Mouse (Mus musculus): Measurements from ENCODE around the gene Exd2.

- no peak for TF ChIP-seq CTCF (IDR thresholded peaks at IDR 0.05; ENCODE audit: low read depth, low read length)
- no peak for TF ChIP-seq POLR2A (IDR thresholded peaks at IDR 0.05; ENCODE audit: extremely low read depth, insufficient read depth, low read length)
Measured at GRCm38 (mm10) chr12:80458033-80458432, 4.9 kb upstream of the Exd2 start.

Measured in liver, adult 2 months (tissue).